Mouse (Mus musculus): ENCODE measurements around the gene Hspa4l.
"Not testable (repeated sequence)": the region's sequence is repeated elsewhere in the genome, so short reads cannot be mapped to it uniquely, and the experiment has no call there.

The Hspa4l gene

GRCm38 (mm10) chr3:40813275-40813674, 69.0 kb downstream of the Hspa4l start:
- no peak for DNase-seq (ENCODE audit: low spot score in 2 of 2)

- not testable (repeated sequence) for DNase-seq (ENCODE audit: low spot score in 2 of 2)
Observed at GRCm38 (mm10) chr3:40845521-40845920, 101.2 kb downstream of the Hspa4l start.
